8 mouse cellular contexts compared by ENCODE assay signal in the genomic region with DNA sequence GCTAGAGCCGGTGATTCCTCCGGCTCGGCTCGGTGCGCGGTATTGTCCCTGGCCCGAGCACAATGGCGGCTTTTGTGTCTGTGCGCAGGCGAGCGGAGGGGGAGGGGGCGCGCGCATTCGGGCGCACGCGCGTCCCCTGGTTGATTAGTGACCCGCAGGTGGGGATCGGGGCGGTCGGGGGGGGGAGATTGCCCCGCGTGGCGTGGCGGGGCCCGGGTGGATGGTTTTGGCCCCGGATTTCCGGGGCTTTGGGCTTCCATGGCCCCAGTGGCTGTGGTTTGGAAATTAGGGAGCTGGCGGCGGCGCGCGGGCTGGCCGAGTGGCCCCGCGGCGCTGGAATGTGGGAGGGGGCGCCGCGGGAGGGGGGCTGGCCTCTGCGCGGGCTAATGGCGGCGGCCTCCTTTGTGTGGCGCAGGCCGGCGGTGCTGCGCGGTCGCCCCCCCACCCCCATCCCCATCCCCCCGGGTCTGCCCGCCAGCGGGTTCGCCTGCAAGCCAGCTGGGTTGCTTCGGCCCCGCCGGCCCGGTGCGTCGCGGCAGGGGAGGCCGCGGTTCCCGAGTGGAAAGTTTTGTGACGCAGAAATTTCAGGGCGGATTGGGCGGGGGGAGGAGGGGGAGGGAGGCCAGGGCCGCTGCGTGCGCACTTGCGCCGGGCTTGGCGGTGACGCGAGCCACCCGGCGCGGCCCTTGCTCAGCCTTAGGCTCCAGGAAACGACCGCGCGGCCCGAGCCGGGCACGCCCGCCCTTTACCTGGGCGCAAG. TPM values are rescaled to one million over a fixed set of nuclear protein-coding genes. Genes with fewer than 3 reads are reported as not detected.
DNase-seq lines count a peak whose midpoint lies in the region; ATAC-seq lines count a peak whose summit lies in the region.

No protein-coding gene starts in this region.

- under 1% methylated on average over 37 of the region's 89 CpGs for WGBS in hindbrain, embryonic 12.5 days

- H3K36me3 ChIP-seq in hindbrain, embryonic 12.5 days, result peaks cover 11% of the 10 kb centered on the region

- peak overlapping the region; percentile 98 for H3K27ac ChIP-seq in hindbrain, embryonic 12.5 days

- peak overlapping the region; percentile 71 for H3K4me2 ChIP-seq in hindbrain, embryonic 12.5 days (replicated peaks)

- H3K4me3 ChIP-seq in hindbrain, embryonic 12.5 days, result peak overlapping the region; percentile 63

- H3K9me3 ChIP-seq in hindbrain, embryonic 12.5 days (replicated peaks), result no peaks in the 10 kb centered on the region

- no peaks in the 10 kb centered on the region; the same call in 1 of the 2 replicates for H3K27me3 ChIP-seq in hindbrain, embryonic 12.5 days

- DNase-seq in MN1 (ENCODE audit: low spot score), result peak; percentile 74
- DNase-seq in cerebellum, adult 9-10 months, result peak; percentile 88
- peak; percentile 12 to 78 for DNase-seq in layer of hippocampus, postnatal 14 days (ENCODE audit: low spot score in 2 of 2)
- DNase-seq in lung, postnatal 10 days, result peak; percentile 65
- peak; percentile 78 for DNase-seq in ovary, postnatal 36 days (ENCODE audit: low spot score)
- peak; percentile 57 for DNase-seq in thymus, postnatal 14 days

- ATAC-seq in frontal cortex, adult (ENCODE audit: low TSS enrichment), result peak; percentile 60
- peak; percentile 79 for ATAC-seq in hindbrain, embryonic 12.5 days (ENCODE audit: low FRiP score)

- peaks cover 11% of the 10 kb centered on the region; the same call in 1 of the 2 replicates for H3K4me1 ChIP-seq in hindbrain, embryonic 12.5 days

- peak overlapping the region; percentile 89 for H3K9ac ChIP-seq in hindbrain, embryonic 12.5 days

RNA-seq across cellular contexts. Expression of gene Ddx3x, which starts 0.7 kb away (rescaled TPM):
- polyA plus RNA-seq in hindbrain, embryonic 12.5 days (2016; fragmentation: Nextera tagmentation; extraction: Ambion mirVana), result 160 and 169 TPM in 2 replicates
- total RNA-seq in layer of hippocampus, postnatal 14 days (2021), result 100 to 1,000 TPM; 157 to 176 TPM

Comparison
In these comparisons a context has a peak if more than half of its experiments do, and no peak if none do; other contexts are left out.
1. Peak in every context shown above with its lines: DNase-seq, ATAC-seq, H3K4me3 ChIP-seq and H3K27ac ChIP-seq.